Mouse (Mus musculus) c-Kit-positive CD71-positive TER-119-negative erythroid progenitor cells, embryonic 14.5 days (primary cell): Measurements from ENCODE around the gene Ttc13.

Experiments used
- DNase-seq: peaks from one replicate; pipeline ENCODE4 v3.0.0-alpha.2; 2013; ENCODE audit warnings: low read depth

Gene Ttc13

DNA sequence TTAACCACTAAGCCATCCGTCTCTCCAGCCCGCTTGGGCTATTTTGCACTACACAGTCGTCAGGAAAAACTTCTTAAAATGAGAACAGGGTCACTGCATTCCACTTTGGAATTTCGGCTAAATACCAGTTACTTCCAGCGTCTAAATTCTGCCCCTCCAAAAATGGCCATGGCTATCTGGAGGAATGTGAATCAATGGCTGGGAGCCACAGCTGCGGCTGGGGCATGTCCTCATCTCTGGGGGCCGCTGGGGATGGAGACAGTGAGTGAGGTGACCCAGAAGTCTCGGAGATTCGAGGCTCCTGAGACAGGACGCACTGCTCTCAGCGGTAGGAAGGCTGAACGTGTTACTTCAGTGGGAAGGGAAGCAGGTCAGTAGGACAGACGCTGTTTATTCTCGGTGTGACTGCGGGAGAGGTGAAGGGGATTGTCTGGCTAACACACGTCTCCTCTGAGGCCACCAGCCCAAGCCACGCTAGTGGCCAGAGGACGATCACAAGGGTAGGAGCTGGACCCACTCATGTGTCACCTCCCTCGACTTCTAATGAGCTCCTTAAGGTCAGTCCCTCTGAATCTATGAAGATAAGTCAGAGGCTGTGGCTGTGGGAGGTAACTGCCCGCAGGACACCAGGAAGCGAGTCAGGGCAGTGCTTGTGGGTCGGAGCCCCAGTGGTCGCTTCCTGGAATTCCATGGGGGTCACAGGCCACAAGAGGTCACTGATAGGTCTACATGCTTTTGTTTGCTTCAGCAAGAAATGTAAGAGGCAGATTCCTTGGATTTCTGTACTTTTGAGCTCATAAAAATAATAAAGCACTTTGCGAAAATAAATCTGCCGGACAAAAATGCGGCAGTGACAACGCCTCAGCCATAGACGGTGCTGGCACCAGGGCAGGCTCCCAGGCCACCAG is 68.0 kb downstream of the Ttc13 start:
- no peak for DNase-seq

DNA sequence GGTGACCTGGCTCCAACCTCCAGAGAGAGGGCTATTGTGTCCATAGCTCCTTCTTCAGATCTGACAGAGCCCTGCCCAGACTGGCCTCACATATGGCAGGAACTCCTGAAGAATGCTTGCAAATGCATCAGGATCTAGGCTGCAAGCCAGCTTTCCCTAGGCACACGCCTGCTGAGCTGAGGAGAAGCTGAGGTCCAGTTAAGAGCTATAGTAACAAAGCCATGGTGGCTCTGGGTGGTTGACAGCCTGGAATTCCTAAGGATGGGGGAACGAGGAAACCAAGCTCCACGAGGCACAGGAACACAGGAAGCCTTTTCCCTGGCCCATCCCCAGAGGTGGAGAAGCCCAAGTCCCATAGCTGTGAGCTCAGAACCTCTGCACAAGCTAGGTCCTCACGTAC is 69.2 kb downstream of the Ttc13 start:
- no peak for DNase-seq

DNA sequence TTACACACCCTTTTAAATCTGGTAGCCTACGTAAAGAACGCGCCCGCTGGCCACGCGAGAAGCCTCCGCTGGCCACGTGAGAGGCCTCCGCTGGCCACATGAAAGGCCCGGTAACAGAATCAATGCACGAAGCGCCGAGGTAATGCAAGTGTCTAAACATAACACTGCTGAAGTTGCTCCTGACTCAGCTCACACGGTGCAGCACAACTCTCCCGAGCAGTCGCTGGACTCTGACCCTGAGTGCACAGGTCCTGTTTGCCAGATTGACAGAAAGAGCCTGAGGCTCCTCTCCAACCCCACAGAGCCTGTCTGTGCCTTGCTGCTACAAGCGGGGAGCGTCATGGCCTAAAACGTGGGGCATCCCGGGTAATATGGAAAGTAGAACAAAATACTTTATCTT is 70.0 kb downstream of the Ttc13 start:
- DNase-seq: no peak

GRCm38 (mm10) chr8:124648311-124648710 is 73.5 kb downstream of the Ttc13 start:
- DNase-seq: no peak

DNA sequence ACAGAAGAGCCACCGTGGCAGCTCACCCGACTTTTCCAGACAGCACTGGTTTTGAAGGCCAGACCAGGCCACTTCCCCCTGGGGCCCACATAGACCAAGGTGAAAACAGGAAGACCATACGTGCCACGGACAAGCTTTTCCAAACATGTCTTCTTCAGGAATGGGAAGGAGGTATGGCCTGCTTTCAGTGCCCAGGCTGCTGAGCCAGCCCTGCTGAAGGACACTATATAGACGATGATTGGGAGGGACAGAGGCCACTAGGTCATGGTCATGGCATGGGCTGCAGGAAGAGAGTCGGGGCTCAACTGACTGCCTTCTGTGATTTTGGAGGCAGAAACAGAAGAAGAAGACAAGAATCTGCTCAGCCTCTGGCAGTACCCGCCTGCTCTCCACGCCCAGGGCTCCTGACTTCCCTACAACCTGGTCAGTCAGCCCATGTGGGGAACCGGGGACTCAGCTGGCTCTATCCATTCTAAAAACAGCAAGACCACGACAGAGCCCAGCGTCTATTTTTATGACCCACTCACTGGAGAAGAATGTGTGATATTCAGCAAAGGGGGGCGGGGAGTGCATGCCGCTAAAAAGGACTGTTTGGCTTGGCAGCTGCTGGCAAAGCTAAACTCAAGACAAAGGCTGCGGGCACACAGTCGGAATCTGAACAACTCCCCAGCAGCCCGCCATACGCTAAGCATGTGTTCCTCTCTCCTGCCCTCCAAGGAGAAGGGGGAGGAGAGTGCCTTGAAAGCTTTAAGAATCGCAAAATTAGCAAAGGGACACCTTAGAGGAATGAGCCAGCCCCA is 78.0 kb downstream of the Ttc13 start:
- DNase-seq: no peak

- DNase-seq: no peak
These were observed 80.2 kb downstream of the Ttc13 start for GRCm38 (mm10) chr8:124641599-124641998.

DNA sequence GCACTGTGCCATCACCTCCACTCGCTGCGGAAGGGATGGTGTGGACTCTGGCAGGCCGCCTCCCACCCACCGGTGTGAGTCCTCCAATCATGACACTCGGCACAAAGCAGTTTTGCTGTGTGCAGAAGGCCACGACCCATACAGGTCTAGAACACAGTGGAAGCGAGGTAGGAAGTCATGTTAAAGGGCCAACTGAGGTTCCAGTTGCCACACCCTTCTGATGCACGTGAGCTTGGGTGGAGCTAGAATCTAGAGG is 86.6 kb downstream of the Ttc13 start:
- no peak for DNase-seq

GRCm38 (mm10) chr8:124634411-124635246 is 87.2 kb downstream of the Ttc13 start:
- no peak for DNase-seq

GRCm38 (mm10) chr8:124633001-124633703 is 88.6 kb downstream of the Ttc13 start:
- DNase-seq: no peak

DNA sequence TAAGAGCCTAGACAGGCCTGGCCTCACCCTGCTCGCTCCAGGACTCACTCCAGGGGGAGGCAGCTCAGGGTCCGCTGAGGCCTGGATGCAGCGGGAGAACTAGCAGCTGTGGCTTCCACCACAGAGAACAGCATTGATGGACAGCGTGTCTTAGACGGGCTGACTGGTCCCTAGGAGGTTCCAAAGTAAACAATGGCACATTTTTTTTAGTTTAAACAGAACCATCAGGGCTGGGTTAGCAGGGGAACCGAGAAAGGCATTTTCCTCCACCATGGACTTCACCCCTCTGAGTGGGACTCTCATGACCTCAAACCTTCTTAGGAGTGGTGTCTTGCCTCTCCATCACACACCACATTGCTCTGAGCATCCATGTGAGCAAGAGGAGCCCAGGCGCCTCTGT is 89.8 kb downstream of the Ttc13 start:
- DNase-seq: no peak

GRCm38 (mm10) chr8:124630891-124631290 is 90.9 kb downstream of the Ttc13 start:
- no peak for DNase-seq

- DNase-seq: no peak
These were observed 91.3 kb downstream of the Ttc13 start for GRCm38 (mm10) chr8:124630489-124630888.

- no peak for DNase-seq
These were observed 95.5 kb downstream of the Ttc13 start for GRCm38 (mm10) chr8:124626251-124626650.
